In genomic region chr1:127868300-127869261, GRCm38 (mm10) we compare ENCODE assay signal across 8 mouse cellular contexts. TPM values are rescaled to one million over a fixed set of nuclear protein-coding genes. Genes with fewer than 3 reads are reported as not detected.
DNase-seq lines count a peak whose midpoint lies in the region; ATAC-seq and TF ChIP-seq lines count a peak whose summit lies in the region.

Rab3gap1 (plus strand) TSS chr1:127868773.

- POLR2A ChIA-PET in Patski (lab: Charles Lee): no interaction called here

- H3K4me2 ChIP-seq in hindbrain, embryonic 14.5 days (replicated peaks): peak within 1 kb of the TSS; percentile 64

- 11% methylated on average over 47 of the region's 47 CpGs for WGBS in hindbrain, embryonic 14.5 days

- DNase-seq in Patski (ENCODE audit: low read depth, low spot score): peak; percentile 46
- peak; percentile 92 to 93 for DNase-seq in cerebellum, postnatal 14 days
- DNase-seq in frontal cortex, postnatal 25 days (ENCODE audit: low spot score in 2 of 2): peak; percentile 78 to 82
- peak; percentile 86 for DNase-seq in hindbrain, embryonic 14.5 days (ENCODE audit: low spot score)
- peak; percentile 87 to 88 for DNase-seq in layer of hippocampus, postnatal 36 days
- peak; percentile 92 for DNase-seq in lung, postnatal 36 days
- DNase-seq in retina, postnatal 1 day: peak; percentile 91
- peak; percentile 85 to 92 for DNase-seq in urinary bladder, adult 18-20 months (ENCODE audit: low spot score in 2 of 2)

- no peaks in the 10 kb centered on the region for H3K27me3 ChIP-seq in Patski
- H3K27me3 ChIP-seq in hindbrain, embryonic 14.5 days (ENCODE audit: control insufficient read depth, insufficient read depth, low read length): no peaks in the 10 kb centered on the region

- no peaks in the 10 kb centered on the region for H3K9me3 ChIP-seq in hindbrain, embryonic 14.5 days (ENCODE audit: control insufficient read depth, low read length)

- CTCF ChIA-PET in Patski (lab: Charles Lee): interaction anchor here (0.6 to 1.1 kb wide), 3 partner anchors 15 to 30 kb away, joined by 3 read pairs; no protein-coding TSS in a partner anchor

- peak within 1 kb of the TSS; percentile 73 for H3K9ac ChIP-seq in hindbrain, embryonic 14.5 days

- no peak for TF ChIP-seq CTCF in Patski (IDR thresholded peaks at IDR 0.05)

- H3K4me3 ChIP-seq in hindbrain, embryonic 14.5 days (replicated peaks; ENCODE audit: low read length): peak within 1 kb of the TSS; percentile 66

- peak within 1 kb of the TSS; percentile 80 for H3K27ac ChIP-seq in hindbrain, embryonic 14.5 days

- peak; percentile 99 for ATAC-seq in Patski
- ATAC-seq in hindbrain, embryonic 14.5 days (ENCODE audit: low FRiP score): peak; percentile 97

- in situ Hi-C loops in Patski (cut with MboI; ENCODE audit: low pct_unique_long_range_greater_than_20kb): no loop called here

- H3K4me1 ChIP-seq in hindbrain, embryonic 14.5 days (replicated peaks; ENCODE audit: control insufficient read depth, insufficient read depth, low read length): peaks cover 9% of the 10 kb centered on the region; the same call in 1 of the 2 replicates

- peaks cover 7% of the 10 kb centered on the region for H3K36me3 ChIP-seq in hindbrain, embryonic 14.5 days (replicated peaks; ENCODE audit: control insufficient read depth, insufficient read depth)

RNA-seq across cellular contexts. Expression of gene Rab3gap1, which starts in this region (rescaled TPM):
- 46.6 TPM for polyA plus RNA-seq in Patski (2021)
- 20.9 and 26.0 TPM in 2 replicates for polyA plus RNA-seq in hindbrain, embryonic 14.5 days (2014; fragmentation: Nextera tagmentation; extraction: Ambion mirVana)
- total RNA-seq in layer of hippocampus, postnatal 36 days (2021): 10 to 100 TPM; 68.5 to 69.1 TPM

Comparison
In these comparisons a context has a peak if more than half of its experiments do, and no peak if none do; other contexts are left out.
1. Peak in every context shown above with its lines: DNase-seq, ATAC-seq, H3K4me3 ChIP-seq and H3K27ac ChIP-seq.